Mouse (Mus musculus): ENCODE data around the gene Pard3b.
"Not testable (repeated sequence)": the region's sequence is repeated elsewhere in the genome, so short reads cannot be mapped to it uniquely, and the experiment has no call there.

Gene Pard3b

GRCm38 (mm10) chr1:62597751-62598400 lies 959.3 kb downstream of the Pard3b start:
- no peak for DNase-seq

GRCm38 (mm10) chr1:62598551-62598950 lies 959.9 kb downstream of the Pard3b start:
- DNase-seq, result no peak

GRCm38 (mm10) chr1:62604644-62605043 lies 966.0 kb downstream of the Pard3b start:
- DNase-seq, result not testable (repeated sequence)

GRCm38 (mm10) chr1:62618109-62618665 lies 979.6 kb downstream of the Pard3b start:
- DNase-seq, result no peak

GRCm38 (mm10) chr1:62619456-62619855 lies 980.8 kb downstream of the Pard3b start:
- DNase-seq, result no peak

- DNase-seq, result no peak
Measured at GRCm38 (mm10) chr1:62622447-62622846, 983.8 kb downstream of the Pard3b start.

GRCm38 (mm10) chr1:62624166-62624565 lies 985.5 kb downstream of the Pard3b start:
- no peak for DNase-seq

GRCm38 (mm10) chr1:62624836-62625235 lies 986.2 kb downstream of the Pard3b start:
- DNase-seq, result no peak

GRCm38 (mm10) chr1:62625332-62625731 lies 986.7 kb downstream of the Pard3b start:
- DNase-seq, result no peak

- DNase-seq, result no peak
Measured at GRCm38 (mm10) chr1:62625819-62626505, 987.3 kb downstream of the Pard3b start.

GRCm38 (mm10) chr1:62629952-62630351 lies 991.3 kb downstream of the Pard3b start:
- no peak for DNase-seq

- no peak for DNase-seq
Measured at GRCm38 (mm10) chr1:62631511-62632305, 993.1 kb downstream of the Pard3b start.

- no peak for DNase-seq
Measured at GRCm38 (mm10) chr1:62632886-62633285, 994.3 kb downstream of the Pard3b start.

- DNase-seq, result no peak
Measured at GRCm38 (mm10) chr1:62635203-62635602, 996.6 kb downstream of the Pard3b start.

- DNase-seq, result no peak
Measured at GRCm38 (mm10) chr1:62636906-62637673, 998.5 kb downstream of the Pard3b start.

- DNase-seq, result no peak
Measured at GRCm38 (mm10) chr1:62639012-62639411, 1000.4 kb downstream of the Pard3b start.

- no peak for DNase-seq
Measured at GRCm38 (mm10) chr1:62639440-62639839, 1000.8 kb downstream of the Pard3b start.

- no peak for DNase-seq
Measured at GRCm38 (mm10) chr1:62644631-62645278, 1006.1 kb downstream of the Pard3b start.

- no peak for DNase-seq
Measured at GRCm38 (mm10) chr1:62646812-62647211, 1008.2 kb downstream of the Pard3b start.

GRCm38 (mm10) chr1:62648116-62648515 lies 1009.5 kb downstream of the Pard3b start:
- no peak for DNase-seq

- DNase-seq, result no peak
Measured at GRCm38 (mm10) chr1:62648591-62648990, 1010.0 kb downstream of the Pard3b start.

GRCm38 (mm10) chr1:62650491-62650890 lies 1011.9 kb downstream of the Pard3b start:
- no peak for DNase-seq
